Mouse (Mus musculus) ES-E14 (cell line): ENCODE measurements around the gene Rpl15. TPM values are rescaled to one million over a fixed set of nuclear protein-coding genes. Genes with fewer than 3 reads are reported as not detected.
"Not testable (repeated sequence)": the region's sequence is repeated elsewhere in the genome, so short reads cannot be mapped to it uniquely, and the experiment has no call there.

Experiments used
- DNase-seq: peaks from one replicate; pipeline ENCODE4 v3.0.0-alpha.2; 2013; ENCODE audit warnings: low read depth, low spot score
- H3K27ac ChIP-seq: 2 replicates; pipeline ENCODE4 v1.5.1; 2012; ENCODE audit warnings: low read depth, mild to moderate bottlenecking, low read length, moderate library complexity, mixed read lengths; ENCODE audit not compliant: poor library complexity, insufficient read depth, severe bottlenecking
- H3K36me3 ChIP-seq: 2 replicates; pipeline ENCODE4 v1.6.1; 2012; ENCODE audit warnings: mild to moderate bottlenecking, low read length, moderate library complexity, mixed read lengths; ENCODE audit not compliant: control insufficient read depth, poor library complexity, insufficient read depth, severe bottlenecking
- H3K4me1 ChIP-seq, 2 experiments: fragments of 150-350 bp in 1 of 2; sonication (generic) in 1 of 2; 2 replicates each; pipeline ENCODE4 v1.6.1; 2012; ENCODE audit warnings: low read length in 2 of 2, mild to moderate bottlenecking in 1 of 2, mixed read lengths in 1 of 2; ENCODE audit not compliant: control insufficient read depth in 2 of 2, insufficient read depth in 2 of 2, poor library complexity in 1 of 2
- H3K4me3 ChIP-seq, 2 experiments: fragments of 150-350 bp in 1 of 2; sonication (generic) in 1 of 2; 2 replicates each; pipeline ENCODE4 v1.5.1; 2012; ENCODE audit warnings: low read length in 2 of 2, low read depth in 1 of 2, mild to moderate bottlenecking in 1 of 2, mixed read lengths in 1 of 2; ENCODE audit not compliant: insufficient read depth in 1 of 2, poor library complexity in 1 of 2, severe bottlenecking in 1 of 2
- H3K9ac ChIP-seq: 2 replicates; pipeline ENCODE4 v1.6.1; 2012; ENCODE audit warnings: low read depth, mild to moderate bottlenecking, low read length, mixed read lengths; ENCODE audit not compliant: poor library complexity, insufficient read depth, severe bottlenecking
- H3K9me3 ChIP-seq: fragments of 150-350 bp; sonication (generic); 2 replicates; pipeline ENCODE4 v1.6.1; 2012; ENCODE audit warnings: low read depth, mild to moderate bottlenecking, low read length; ENCODE audit not compliant: control insufficient read depth, insufficient read depth
- CHD2 ChIP-seq: IDR thresholded peaks from 2 replicates; pipeline ENCODE4 v1.6.1; 2014; ENCODE audit warnings: mild to moderate bottlenecking, low read depth, low read length, inconsistent platforms
- HCFC1 ChIP-seq: IDR thresholded peaks from 2 replicates; pipeline ENCODE4 v1.6.1; 2012; ENCODE audit warnings: low read length, inconsistent platforms, borderline replicate concordance; ENCODE audit not compliant: insufficient read depth
- MAFK ChIP-seq: IDR thresholded peaks from 2 replicates; pipeline ENCODE4 v1.6.1; 2014; ENCODE audit warnings: mild to moderate bottlenecking, low read depth, low read length, inconsistent platforms; ENCODE audit not compliant: insufficient read depth
- ZC3H11A ChIP-seq: IDR thresholded peaks from 2 replicates; pipeline ENCODE4 v1.6.1; 2012; ENCODE audit warnings: low read depth, mild to moderate bottlenecking, inconsistent platforms, low read length, borderline replicate concordance
- ZNF384 ChIP-seq: IDR thresholded peaks from 2 replicates; pipeline ENCODE4 v1.6.1; 2012; ENCODE audit warnings: low read depth, low read length, inconsistent platforms
- in situ Hi-C, 2 experiments: fragments of 600-800 bp; cut with MboI; formaldehyde crosslinking; loops; one replicate each; pipeline ENCODE4 v1.15.1; 2025; ENCODE audit warnings: low sequenced_read_pairs in 2 of 2, inconsistent platforms in 1 of 2; ENCODE audit not compliant: unreplicated experiment in 2 of 2
- total RNA-seq: library from RNA; depleted of rRNA; stranded (reverse); fragments of 300-350 nt; gene quantifications from 2 replicates; pipeline ENCODE4 v1.2.3, GENCODE M21; 2012

Gene Rpl15
- total RNA-seq, 1 experiment: 1,639 TPM

DNA sequence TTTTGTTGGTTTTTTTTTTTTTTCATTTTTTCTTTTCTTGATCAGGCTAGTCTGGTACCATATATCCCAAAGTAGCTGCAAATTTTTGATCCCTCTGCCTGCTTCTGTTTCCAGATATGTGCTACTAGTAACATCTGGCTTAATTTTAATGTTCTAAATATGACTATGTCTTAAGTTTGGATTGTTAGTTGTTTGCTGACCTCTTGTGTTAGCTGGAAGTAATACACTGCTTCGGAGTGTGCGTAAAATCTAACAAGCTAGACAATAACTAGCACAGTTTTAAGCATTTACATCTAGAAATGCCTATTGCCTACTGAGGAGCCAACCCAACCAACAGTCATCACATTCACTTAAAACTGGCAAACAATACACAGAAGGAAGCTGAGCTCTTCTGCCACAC is 13.4 kb upstream of the Rpl15 start:
- DNase-seq: no peak

DNA sequence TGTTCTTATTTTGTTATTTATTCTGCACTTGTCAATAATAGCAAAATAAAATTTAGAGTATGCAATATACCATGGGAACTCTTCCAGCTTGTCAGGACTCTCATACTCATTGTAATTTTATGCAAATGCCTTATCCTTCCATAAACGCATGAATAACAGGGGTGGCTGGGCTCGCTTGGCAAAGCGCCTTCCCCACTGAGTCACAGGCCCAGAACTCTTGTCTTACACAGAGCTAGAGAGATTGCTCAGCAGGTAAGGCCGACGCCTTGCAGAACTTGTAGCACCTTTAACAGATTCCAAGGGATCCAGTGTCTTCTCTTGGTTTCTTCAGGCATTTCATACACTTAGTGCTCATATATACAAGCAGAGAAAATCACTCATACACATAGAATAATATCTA is 9.2 kb upstream of the Rpl15 start:
- H3K9me3 ChIP-seq: no peaks in the 10 kb centered on the region; the same call in 1 of the 2 replicates

More for the DNA sequence above, 13.4 kb upstream of the Rpl15 start:
- Histone ChIP-seq H3K9ac (no peak overlapping the region), H3K4me3 (no peak overlapping the region), H3K27ac (no peak overlapping the region), H3K9me3 (no peaks in the 10 kb centered on the region; the same call in 1 of the 2 replicates), H3K4me1 (peaks cover 0 to 2% of the 10 kb centered on the region in 2 experiments; a peak in 1 of 4 replicates), H3K36me3 (peaks cover 2% of the 10 kb centered on the region; the same call in 1 of the 2 replicates)
- in situ Hi-C loops: no loop called here
- TF ChIP-seq MAFK: no peak
- TF ChIP-seq HCFC1: no peak
- no peak for TF ChIP-seq ZNF384
- no peak for TF ChIP-seq ZC3H11A
- no peak for TF ChIP-seq CHD2

DNA sequence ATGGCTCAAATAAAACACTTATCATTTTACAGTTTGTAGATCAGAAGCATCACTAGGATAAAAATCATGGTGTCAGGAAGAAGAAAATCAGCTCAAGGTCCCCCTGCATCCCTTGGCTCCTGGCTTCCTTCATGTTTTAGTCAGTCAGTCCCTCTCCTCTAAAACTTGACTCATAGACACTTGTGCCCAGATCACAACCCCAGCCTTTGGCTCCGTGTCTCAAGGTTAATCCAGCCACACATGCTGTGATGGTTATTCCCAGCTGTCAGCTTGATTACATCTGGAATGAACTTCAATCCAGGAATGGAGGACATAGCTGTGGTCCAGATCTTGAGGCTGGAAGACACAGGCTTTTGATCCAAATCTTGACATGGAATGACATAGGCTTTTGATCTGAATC is 3.3 kb upstream of the Rpl15 start:
- no peaks in the 10 kb centered on the region for H3K9me3 ChIP-seq
- H3K27ac ChIP-seq: no peak overlapping the region
- no peak overlapping the region for H3K4me3 ChIP-seq
- in situ Hi-C loops: no loop called here
- DNase-seq: no peak
- H3K4me1 ChIP-seq: peaks cover 0 to 2% of the 10 kb centered on the region in 2 experiments; a peak in 1 of 4 replicates
- no peak overlapping the region for H3K9ac ChIP-seq
- TF ChIP-seq ZC3H11A (no peak), HCFC1 (no peak), ZNF384 (no peak), CHD2 (no peak), MAFK (no peak)
- peaks cover 11% of the 10 kb centered on the region for H3K36me3 ChIP-seq

More for the DNA sequence above, 9.2 kb upstream of the Rpl15 start:
- DNase-seq: no peak
- no peak overlapping the region for H3K27ac ChIP-seq
- no peak overlapping the region for H3K9ac ChIP-seq
- peaks cover 2% of the 10 kb centered on the region; the same call in 1 of the 2 replicates for H3K36me3 ChIP-seq
- H3K4me1 ChIP-seq: no peaks in the 10 kb centered on the region
- H3K4me3 ChIP-seq: no peak overlapping the region
- in situ Hi-C loops: no loop called here
- TF ChIP-seq MAFK (no peak), ZNF384 (no peak), ZC3H11A (no peak), HCFC1 (no peak), CHD2 (no peak)

DNA sequence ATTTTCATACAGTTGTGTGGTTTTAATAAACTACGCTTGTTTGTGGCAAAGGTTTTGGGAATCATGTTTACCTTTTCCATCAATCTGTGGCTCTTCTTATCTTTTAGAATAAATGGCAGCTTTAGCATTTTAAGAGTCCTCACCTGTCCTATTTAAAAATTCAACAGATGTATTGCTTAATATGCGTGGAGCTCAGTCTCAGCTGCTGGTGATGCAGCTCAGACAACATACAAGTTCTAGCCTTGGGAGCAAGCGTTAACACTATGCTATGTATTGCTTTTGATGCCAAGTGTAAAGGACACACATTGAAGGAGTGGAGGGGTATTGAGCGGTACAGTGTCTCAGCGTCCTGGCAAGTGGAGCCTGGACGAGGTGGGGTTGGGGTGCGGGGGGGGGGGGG is 475 bp upstream of the Rpl15 start:
- H3K27ac ChIP-seq: no peak overlapping the region

DNA sequence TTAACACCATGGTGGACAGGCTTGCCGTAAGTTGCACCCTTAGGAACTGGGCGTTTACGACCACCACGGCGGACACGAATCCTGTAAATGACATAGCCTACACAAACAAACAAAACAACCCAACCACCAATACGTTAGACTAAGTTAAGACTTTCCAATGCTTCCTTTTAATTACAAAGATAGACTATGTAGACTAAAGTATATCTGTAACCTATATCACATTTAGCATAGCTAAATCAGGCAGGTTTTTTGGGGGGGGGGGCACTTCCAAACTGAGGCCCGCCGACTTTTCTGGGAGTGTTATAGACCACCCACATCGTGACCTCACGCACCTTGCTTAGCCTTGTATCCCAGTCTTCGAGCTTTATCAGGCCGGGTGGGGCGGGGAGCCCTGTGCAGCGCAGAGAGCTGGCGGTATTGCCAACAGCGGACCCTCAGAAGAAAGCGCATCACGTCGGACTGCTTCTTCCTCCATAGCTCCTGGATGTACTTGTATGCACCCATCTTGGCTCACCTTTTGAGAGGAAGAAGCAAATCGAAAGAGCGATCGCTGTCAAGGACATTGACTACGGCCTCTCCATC is 1.2 kb downstream of the Rpl15 start:
- H3K27ac ChIP-seq: peak overlapping the region; percentile 65
- H3K36me3 ChIP-seq: peaks cover 21% of the 10 kb centered on the region
- H3K4me3 ChIP-seq: peak overlapping the region; percentile 81 to 99
- peak; percentile 7 for DNase-seq
- H3K4me1 ChIP-seq, in situ Hi-C loops, H3K9me3 ChIP-seq: not testable (repeated sequence)
- H3K9ac ChIP-seq: peak overlapping the region; percentile 94

More for the DNA sequence above, 475 bp upstream of the Rpl15 start:
- Histone ChIP-seq H3K36me3 (peaks cover 21% of the 10 kb centered on the region), H3K4me1 (peaks cover 0 to 3% of the 10 kb centered on the region in 2 experiments; a peak in 1 of 4 replicates), H3K9ac (peak overlapping the region; percentile 54; the same call in 1 of the 2 replicates), H3K9me3 (no peaks in the 10 kb centered on the region), H3K4me3 (peak overlapping the region; percentile 90 to 99)
- in situ Hi-C loops: no loop called here
- DNase-seq: no peak
- TF ChIP-seq CHD2 (no peak), ZC3H11A (no peak), HCFC1 (no peak), MAFK (no peak), ZNF384 (no peak)
